Mouse (Mus musculus): ENCODE data around the gene Gm9747.

Gm9747 gene

GRCm38 (mm10) chr1:82232812-82233211 is at the start of gene Gm9747:
Gene Gm9747 (plus strand): TSS chr1:82233112.
- no peak for DNase-seq (ENCODE audit: low spot score in 2 of 2)

GRCm38 (mm10) chr1:82183913-82184442 is 48.9 kb upstream of the Gm9747 start:
- DNase-seq (ENCODE audit: low spot score in 2 of 2), result peak in 1 of 2 experiments; percentile 23

GRCm38 (mm10) chr1:82188549-82189231 is 44.2 kb upstream of the Gm9747 start:
- DNase-seq (ENCODE audit: low spot score in 2 of 2), result no peak

- DNase-seq (ENCODE audit: low spot score in 2 of 2), result peak; percentile 32 to 40
Measured at GRCm38 (mm10) chr1:82189516-82189915, 43.4 kb upstream of the Gm9747 start.

DNA sequence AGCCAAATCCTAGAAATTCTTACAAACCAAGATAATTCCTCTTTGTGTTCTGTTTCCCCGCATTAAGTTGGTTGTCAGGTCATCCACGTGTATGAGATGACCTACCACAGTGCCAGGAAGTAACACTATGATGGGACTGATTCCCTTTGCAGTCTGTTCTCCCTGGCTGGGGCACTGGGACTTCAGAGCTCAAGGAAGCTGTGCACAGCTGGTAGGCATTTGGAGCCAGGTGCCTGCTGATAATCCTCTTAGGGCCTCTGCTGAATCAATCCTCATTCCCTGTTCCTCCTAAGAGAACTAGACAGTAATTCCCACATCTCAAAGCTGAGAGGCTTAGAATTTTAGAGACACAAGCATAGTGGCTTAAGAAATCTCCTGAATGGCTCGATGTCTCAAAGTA is 41.3 kb upstream of the Gm9747 start:
- no peak for DNase-seq (ENCODE audit: low spot score in 2 of 2)

DNA sequence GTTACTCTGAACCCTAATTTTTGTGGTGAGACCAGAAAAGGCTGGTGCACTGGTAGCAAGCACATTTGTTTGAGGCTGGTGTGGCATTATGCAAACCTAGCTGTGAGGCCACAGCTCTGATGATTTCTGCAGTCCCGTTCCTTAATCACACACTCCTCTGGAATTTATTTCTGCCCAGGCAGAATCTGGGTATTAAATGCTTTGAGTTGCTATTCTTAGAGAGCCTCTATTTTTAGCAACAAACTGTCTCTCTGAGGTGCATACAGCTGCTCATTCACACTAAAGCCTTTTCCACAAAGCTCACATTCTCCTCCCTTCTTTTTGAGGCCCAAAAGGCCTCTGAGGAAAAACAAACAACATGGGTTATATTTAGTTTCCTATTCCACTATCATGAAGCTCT is 33.0 kb upstream of the Gm9747 start:
- DNase-seq (ENCODE audit: low spot score in 2 of 2), result peak; percentile 49 to 50

GRCm38 (mm10) chr1:82200636-82201035 is 32.3 kb upstream of the Gm9747 start:
- DNase-seq (ENCODE audit: low spot score in 2 of 2), result peak; percentile 53 to 55

DNA sequence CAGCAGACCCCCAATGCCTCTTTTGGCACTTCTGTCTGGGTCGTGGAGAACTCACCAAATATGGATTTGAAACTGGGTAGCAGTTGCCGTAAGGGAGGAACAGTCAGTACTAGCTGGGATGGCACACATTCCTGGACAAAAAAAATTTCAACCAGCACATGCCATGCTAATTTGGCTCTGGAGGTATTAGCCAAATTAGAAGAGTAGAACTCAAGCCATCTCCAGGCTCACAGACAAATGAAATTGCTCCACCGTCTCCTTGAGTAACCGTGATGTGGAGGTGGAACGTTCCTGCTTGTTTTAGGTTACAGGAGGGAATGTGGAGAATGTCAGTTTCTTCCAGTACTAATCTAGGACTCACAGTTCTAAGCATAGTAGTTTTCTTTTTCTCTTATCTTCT is 25.4 kb upstream of the Gm9747 start:
- no peak for DNase-seq (ENCODE audit: low spot score in 2 of 2)

DNA sequence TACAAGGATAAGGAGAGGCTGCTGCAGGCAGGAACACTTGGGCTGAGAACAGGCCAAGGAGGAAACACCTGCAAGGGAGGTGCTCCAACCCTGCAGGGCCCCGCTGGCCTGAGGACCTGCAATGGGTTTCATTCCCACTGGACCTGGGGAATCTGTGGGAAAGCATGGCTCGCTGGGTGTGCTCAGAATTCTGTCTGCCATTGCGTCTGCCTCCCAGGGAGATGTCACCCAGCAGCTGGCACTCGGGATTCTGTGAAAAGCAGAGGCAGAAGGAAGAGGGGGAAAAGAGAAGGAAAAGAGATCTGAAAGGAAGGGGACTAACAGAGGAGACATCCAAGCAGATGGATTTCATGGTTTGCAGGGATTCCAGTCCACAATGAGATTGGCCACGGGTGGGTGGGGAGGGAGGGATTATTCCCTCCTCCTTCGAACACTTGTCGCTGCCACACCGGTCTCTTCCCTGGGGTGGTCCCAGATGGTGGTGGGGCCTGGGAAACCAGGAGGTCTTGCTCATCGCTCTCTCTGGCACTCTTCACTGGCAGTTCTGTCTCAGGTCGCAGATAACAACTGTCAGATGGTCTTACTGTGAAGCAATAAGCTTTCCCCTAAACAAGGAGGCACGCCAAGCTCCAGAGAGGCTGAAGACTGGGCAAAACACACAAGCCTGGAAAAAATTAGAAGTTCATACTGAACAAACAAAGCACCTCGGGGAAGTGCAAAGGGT is 12.1 kb upstream of the Gm9747 start:
- DNase-seq (ENCODE audit: low spot score in 2 of 2), result no peak

- no peak for DNase-seq (ENCODE audit: low spot score in 2 of 2)
Measured at GRCm38 (mm10) chr1:82221462-82221861, 11.4 kb upstream of the Gm9747 start.

DNA sequence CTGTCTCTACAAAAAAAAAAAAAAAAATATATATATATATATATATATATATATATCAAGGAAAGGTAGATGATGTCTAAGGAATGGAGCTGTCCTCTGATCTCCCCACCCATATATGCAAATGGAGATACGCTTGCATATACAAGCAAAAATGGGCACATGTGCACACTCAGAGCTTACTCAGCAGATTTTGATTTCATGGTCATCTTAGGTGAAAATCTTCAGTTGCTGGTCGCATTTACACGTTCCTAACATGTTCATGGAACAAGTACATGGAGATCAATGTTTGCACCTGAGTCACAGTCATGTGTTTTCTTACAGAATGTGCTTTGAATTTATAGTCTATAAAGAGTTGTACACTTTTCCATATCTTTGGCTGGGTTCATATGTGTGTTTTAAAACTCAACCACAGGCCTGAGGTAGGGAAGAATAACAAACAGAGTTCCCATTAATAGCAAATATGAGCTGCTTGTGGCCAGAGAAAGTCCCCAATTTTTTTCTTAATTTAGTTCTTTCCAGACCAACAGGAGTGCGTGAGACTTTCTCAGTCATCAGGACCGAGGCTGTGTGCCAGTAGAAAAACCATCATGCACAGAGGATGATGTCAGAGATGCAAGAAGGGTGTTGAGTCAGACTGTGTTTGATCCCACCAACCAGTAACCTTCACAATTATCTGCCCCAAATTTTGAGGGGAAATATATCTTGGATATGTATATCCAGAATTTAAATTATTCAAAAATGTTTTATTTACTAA is 9.7 kb upstream of the Gm9747 start:
- DNase-seq (ENCODE audit: low spot score in 2 of 2), result no peak

- no peak for DNase-seq (ENCODE audit: low spot score in 2 of 2)
Measured at GRCm38 (mm10) chr1:82228841-82229240, 4.1 kb upstream of the Gm9747 start.

DNA sequence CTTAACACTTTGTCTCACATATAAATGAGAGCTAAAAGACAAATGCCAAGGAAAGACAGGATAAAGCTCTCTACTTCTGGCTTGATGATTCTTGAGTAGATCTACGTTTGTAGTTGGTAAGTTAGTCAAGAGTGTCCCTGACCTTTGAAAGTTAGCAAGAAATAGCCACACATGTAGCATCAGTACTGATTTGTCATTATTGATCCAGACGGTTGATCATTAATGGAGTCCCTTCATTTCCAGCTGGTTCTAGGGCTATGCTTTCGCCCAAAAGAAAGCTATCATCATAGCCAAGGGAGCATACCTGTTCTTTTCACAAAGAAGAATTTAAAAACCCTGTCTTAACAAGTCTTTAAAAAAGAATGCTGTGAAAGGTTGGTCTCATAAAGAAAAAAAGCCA is 1.7 kb downstream of the Gm9747 start:
- no peak for DNase-seq (ENCODE audit: low spot score in 2 of 2)

DNA sequence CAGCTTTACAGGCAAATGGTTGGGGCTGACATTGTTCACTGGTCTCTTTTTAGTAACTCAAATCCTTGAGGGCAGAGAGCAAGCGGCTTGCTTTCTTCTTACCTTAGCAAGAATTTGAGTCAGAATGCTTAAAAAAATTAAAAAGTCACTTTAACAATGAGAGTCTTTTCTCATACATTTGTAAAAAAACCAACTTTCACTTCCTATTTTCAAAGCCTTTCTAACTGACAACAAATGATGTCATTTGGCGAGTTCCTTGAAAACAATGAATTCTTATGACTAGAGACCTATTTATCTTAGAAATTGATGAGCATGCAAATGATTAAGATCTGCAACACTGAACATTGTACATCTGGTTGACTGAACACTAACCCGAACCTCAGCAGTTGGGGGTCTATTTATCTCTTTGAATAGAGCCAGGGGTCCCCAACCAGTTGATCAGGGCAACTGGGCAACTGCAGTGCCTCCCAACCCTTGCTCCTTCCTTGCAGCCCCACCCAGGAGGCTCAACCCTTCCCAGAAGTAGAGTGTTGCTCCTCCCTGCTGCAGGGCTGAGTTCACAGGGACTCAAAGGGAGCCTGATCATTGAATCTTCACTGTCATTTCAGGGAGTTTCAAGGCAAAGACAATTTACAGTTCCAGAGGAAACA is 2.7 kb downstream of the Gm9747 start:
- DNase-seq (ENCODE audit: low spot score in 2 of 2), result no peak

DNA sequence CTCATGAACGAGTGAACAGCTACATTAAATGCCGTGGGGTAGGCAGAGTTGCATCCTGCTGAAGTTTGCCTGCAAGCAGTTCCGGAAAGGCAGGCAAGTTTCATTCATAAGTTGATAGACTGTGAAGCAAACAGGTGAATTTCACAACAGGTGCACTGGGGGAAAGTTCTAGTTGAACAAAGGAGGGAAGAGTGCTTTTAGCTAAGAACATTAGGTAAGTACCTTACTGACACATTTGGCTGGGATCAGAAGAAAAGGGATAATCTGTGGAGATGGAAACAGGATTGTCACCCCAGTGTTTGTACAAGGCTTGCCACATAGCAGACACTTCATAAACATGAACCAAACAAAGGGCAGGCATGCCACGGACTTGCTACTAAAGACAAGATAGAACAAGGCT is 5.3 kb downstream of the Gm9747 start:
- no peak for DNase-seq (ENCODE audit: low spot score in 2 of 2)

- no peak for DNase-seq (ENCODE audit: low spot score in 2 of 2)
Measured at GRCm38 (mm10) chr1:82239409-82240201, 6.7 kb downstream of the Gm9747 start.

GRCm38 (mm10) chr1:82243260-82243825 is 10.4 kb downstream of the Gm9747 start:
- DNase-seq (ENCODE audit: low spot score in 2 of 2), result peak; percentile 29 to 59

DNA sequence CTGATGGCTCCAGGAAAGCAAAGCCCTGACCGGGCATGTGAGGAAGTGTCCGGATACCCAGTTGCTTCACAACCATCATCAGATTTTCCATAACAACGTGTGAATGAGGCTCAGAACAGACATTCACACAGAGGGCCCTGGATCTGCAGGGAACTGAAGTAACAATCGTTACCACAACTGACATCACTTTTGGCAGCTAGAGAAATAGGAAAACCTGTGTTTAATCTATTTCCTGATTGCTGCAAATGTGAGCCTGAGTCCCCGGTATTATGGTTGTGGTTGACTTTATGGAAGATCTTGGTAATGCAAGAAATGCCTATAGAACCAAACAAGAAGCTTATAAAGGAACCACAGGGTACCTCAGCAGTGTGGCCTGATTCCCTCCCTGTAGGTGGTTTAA is 12.1 kb downstream of the Gm9747 start:
- DNase-seq (ENCODE audit: low spot score in 2 of 2), result no peak

GRCm38 (mm10) chr1:82247221-82247951 is 14.5 kb downstream of the Gm9747 start:
- no peak for DNase-seq (ENCODE audit: low spot score in 2 of 2)
